Mouse (Mus musculus) stomach, embryonic 16.5 days (tissue): ENCODE measurements around the gene Usp48. TPM values are rescaled to one million over a fixed set of nuclear protein-coding genes. Genes with fewer than 3 reads are reported as not detected.

Experiments
- ATAC-seq: fragments of 200-750 bp; cut with Nextera tagmentation; 2 replicates; pipeline ENCODE4 v1.8.0; 2017; ENCODE audit warnings: moderate number of reproducible peaks, moderate TSS enrichment; ENCODE audit not compliant: insufficient read depth, low FRiP score
- H3K27ac ChIP-seq: fragments of 300-500 bp; sonication (generic); 2 replicates; pipeline ENCODE4 v1.5.1; 2014; ENCODE audit warnings: low read length
- H3K27me3 ChIP-seq: fragments of 300-500 bp; sonication (generic); 2 replicates; pipeline ENCODE4 v1.6.1; 2014; ENCODE audit warnings: low read length, control low read depth, mixed read lengths; ENCODE audit not compliant: control insufficient read depth, insufficient read depth
- H3K36me3 ChIP-seq: fragments of 300-500 bp; sonication (generic); 2 replicates; pipeline ENCODE4 v1.6.1; 2014; ENCODE audit warnings: low read length; ENCODE audit not compliant: control insufficient read depth, insufficient read depth
- H3K4me1 ChIP-seq: fragments of 300-500 bp; sonication (generic); 2 replicates; pipeline ENCODE4 v1.6.1; 2014; ENCODE audit warnings: low read length, control low read depth, mixed read lengths; ENCODE audit not compliant: control insufficient read depth, insufficient read depth
- H3K4me2 ChIP-seq: fragments of 300-500 bp; sonication (generic); 2 replicates; pipeline ENCODE4 v1.6.1; 2014; ENCODE audit warnings: low read depth, low read length, mixed read lengths
- H3K4me3 ChIP-seq: fragments of 300-500 bp; sonication (generic); replicated peaks from 2 replicates; pipeline ENCODE4 v1.5.1; 2014; ENCODE audit warnings: mild to moderate bottlenecking, low read length
- H3K9ac ChIP-seq: fragments of 300-500 bp; sonication (generic); 2 replicates; pipeline ENCODE4 v1.6.1; 2014; ENCODE audit warnings: low read length
- H3K9me3 ChIP-seq: fragments of 300-500 bp; sonication (generic); replicated peaks from 2 replicates; pipeline ENCODE4 v1.6.1; 2016; ENCODE audit warnings: low read length, control low read depth; ENCODE audit not compliant: control insufficient read depth
- WGBS: fragments of 180-500 bp; shearing (Covaris S2); extraction: QIAGEN DNeasy Blood & Tissue Kit; methylation state at CpG from one replicate; pipeline ENCODE4 v1.1.7; 2014; 5-methylcytosine and 5-hydroxymethylcytosine counted together
- polyA plus RNA-seq: library from polyadenylated mRNA; unstranded; fragments of >200 nt; fragmentation: Nextera tagmentation; extraction: Ambion mirVana; gene quantifications from 2 replicates; pipeline ENCODE4 v1.2.1, GENCODE M21; 2015

The Usp48 gene
- polyA plus RNA-seq, 1 experiment from 2014 or later: 58.3 TPM

DNA sequence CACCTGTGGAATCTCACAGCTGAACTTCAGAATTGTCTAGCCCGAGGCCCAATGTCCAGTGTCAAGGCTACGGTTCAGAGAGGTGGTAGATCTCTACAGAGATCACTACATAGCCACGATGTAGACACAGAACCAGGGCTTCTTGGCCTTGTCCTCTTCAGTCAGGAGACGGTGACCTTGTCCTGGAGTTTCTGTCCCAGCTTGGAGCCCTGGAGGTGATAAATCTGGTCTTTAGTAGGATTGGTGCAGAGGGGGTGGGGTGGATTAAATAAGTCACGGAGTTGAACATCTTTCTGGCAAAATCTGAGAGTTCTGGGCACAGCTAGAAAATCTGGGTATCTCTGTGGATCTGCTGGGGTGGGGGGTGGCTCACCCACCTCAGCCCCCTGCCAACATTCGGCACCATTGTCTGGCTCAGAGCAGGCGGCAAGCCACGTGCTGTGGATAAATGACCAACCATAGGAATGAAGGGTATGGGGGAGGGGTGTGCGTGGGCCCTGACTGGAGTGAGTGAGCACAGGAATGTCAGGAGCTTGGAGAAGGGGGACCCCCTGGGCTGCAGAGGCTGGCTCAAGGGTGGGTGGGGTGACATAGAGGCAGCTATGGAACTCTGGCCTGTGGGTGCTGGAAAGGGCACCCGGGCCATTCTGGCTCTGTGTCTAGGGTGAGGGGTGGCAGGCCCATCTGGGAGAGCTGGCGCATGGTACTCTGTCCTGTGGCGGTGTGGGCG, 103.8 kb downstream of the Usp48 start:
- Histone ChIP-seq H3K4me1 (peaks cover 38% of the 10 kb centered on the region), H3K4me3 (no peak overlapping the region), H3K9ac (peak overlapping the region; percentile 10; the same call in 1 of the 2 replicates), H3K36me3 (no peaks in the 10 kb centered on the region), H3K27ac (peak overlapping the region; percentile 94), H3K4me2 (no peak overlapping the region), H3K9me3 (no peaks in the 10 kb centered on the region), H3K27me3 (no peaks in the 10 kb centered on the region)
- 66% methylated on average over 13 of the region's 13 CpGs for WGBS
- peak; percentile 26; the same call in 1 of the 2 replicates for ATAC-seq

- no peaks in the 10 kb centered on the region for H3K9me3 ChIP-seq
- H3K9ac ChIP-seq: peak overlapping the region; percentile 17
- no peaks in the 10 kb centered on the region for H3K36me3 ChIP-seq
- H3K4me1 ChIP-seq: peaks cover 44% of the 10 kb centered on the region
- no peaks in the 10 kb centered on the region for H3K27me3 ChIP-seq
- H3K4me2 ChIP-seq: no peak overlapping the region
- 53% methylated on average over 7 of the region's 7 CpGs for WGBS
- no peak overlapping the region for H3K4me3 ChIP-seq
- H3K27ac ChIP-seq: peak overlapping the region; percentile 94
- peak; percentile 90 for ATAC-seq
These were observed 104.8 kb downstream of the Usp48 start for GRCm38 (mm10) chr4:137698076-137698985.

DNA sequence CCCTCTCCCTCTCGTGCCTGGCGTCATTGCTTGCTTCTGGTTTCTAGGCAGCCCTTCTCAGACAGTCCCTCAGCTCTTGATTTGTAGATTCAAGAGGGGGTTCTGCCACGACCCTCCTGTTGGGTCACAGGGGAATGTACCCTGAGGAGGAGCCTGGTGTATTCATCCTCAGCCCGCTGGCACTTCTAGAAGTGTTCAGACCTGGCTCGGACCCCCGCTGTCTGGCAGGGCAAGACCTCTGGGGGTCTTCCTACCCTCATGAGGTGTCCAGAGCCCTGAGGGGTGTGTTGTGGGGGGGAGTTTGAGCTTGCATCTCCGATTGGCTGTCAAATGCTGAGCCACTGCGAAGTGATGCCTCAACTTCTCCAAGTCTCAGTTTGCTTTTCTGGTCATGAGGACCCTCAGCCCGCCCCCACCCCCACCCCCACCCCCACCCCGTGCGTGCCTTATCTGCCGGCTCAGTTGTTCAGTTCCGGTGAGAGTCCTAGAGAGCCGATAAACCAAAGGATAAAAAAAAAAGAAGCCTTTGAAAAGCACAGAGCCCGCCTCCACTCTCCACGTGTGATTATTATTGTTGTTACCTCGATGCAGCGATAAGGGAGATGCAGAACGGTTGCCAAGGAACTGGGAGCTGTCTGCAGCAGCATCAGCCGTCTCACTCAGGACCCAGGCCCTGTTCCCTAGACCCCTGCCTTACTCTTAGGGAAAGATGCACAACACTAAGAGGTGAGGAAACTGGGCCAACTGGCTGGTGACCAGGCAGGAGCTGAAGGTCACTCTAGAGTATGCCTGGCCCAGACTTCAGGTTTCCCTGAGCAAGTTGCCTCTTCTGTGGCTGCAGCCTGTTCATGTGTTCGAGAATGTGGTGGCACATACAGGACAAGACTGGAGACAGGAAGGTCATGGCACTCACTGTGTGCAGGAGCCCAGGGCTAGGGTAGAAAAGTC, 106.0 kb downstream of the Usp48 start:
- Histone ChIP-seq H3K9me3 (no peaks in the 10 kb centered on the region), H3K27me3 (no peaks in the 10 kb centered on the region), H3K36me3 (no peaks in the 10 kb centered on the region), H3K4me3 (no peak overlapping the region), H3K27ac (peak overlapping the region; percentile 94), H3K9ac (peak overlapping the region; percentile 17), H3K4me1 (peaks cover 44% of the 10 kb centered on the region), H3K4me2 (no peak overlapping the region)
- ATAC-seq: no peak
- 49% methylated on average over 21 of the region's 21 CpGs for WGBS

- H3K27me3 ChIP-seq: no peaks in the 10 kb centered on the region
- no peaks in the 10 kb centered on the region for H3K9me3 ChIP-seq
- H3K4me1 ChIP-seq: peaks cover 35% of the 10 kb centered on the region
- no peak overlapping the region for H3K4me2 ChIP-seq
- no peak overlapping the region for H3K4me3 ChIP-seq
- no peak for ATAC-seq
- no peaks in the 10 kb centered on the region for H3K36me3 ChIP-seq
- no peak overlapping the region for H3K27ac ChIP-seq
- H3K9ac ChIP-seq: no peak overlapping the region
- 58% methylated on average over 6 of the region's 6 CpGs for WGBS
These were observed 107.4 kb downstream of the Usp48 start for GRCm38 (mm10) chr4:137700960-137701359.

DNA sequence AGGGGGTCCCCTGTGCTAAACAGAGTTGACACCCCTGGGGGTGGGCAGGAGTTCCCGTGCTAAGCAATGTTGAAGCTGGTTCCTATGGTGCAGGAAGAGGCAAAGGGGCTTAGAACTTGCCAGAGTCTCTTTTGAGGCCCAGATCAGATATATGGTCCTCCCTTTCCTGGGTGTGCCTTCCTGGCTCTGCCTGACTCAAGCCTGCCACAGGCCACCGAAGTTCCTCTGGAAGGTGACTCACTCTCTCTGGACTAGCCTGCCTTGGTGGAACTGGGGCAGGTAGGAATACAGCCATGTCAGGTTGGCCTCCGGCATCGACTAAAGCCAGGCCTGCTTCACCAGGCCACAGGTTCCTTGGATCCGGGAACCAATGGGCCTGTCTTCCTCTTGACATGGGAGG, 109.5 kb downstream of the Usp48 start:
- WGBS: 84% methylated on average over 5 of the region's 5 CpGs
- H3K27ac ChIP-seq: no peak overlapping the region; the same call in 1 of the 2 replicates

DNA sequence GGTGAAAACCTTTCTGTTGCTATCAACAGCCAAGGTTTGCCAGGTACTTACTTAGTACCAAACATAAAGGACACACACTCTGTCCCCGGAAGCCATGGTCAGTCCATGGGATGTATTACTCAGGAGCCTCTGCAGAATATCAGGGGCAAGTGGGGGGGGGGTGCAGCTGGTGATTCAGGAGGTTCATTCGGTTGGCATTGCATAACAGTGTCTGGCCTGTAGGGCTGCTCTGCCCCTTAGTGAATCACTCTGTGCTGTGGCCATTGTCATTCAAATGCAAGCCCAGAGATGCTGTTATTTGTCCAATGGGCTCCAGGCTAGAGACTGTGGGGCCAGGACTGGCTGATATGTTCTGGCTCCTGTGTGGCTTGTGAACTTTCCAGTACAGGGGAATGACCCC, 111.0 kb downstream of the Usp48 start:
- H3K27ac ChIP-seq: no peak overlapping the region
- no peaks in the 10 kb centered on the region; the same call in 1 of the 2 replicates for H3K27me3 ChIP-seq
- no peaks in the 10 kb centered on the region for H3K36me3 ChIP-seq
- H3K4me1 ChIP-seq: peaks cover 34% of the 10 kb centered on the region
- WGBS: 71% methylated on average over 2 of the region's 2 CpGs
- H3K4me3 ChIP-seq: no peak overlapping the region
- no peaks in the 10 kb centered on the region for H3K9me3 ChIP-seq
- no peak for ATAC-seq
- H3K4me2 ChIP-seq: no peak overlapping the region
- H3K9ac ChIP-seq: no peak overlapping the region

More for the DNA sequence above, 109.5 kb downstream of the Usp48 start:
- H3K9ac ChIP-seq: 0 out of 2 replicates have a peak overlapping the region, but pooled peaks have one; percentile 16
- no peak overlapping the region for H3K4me2 ChIP-seq
- ATAC-seq: no peak
- no peak overlapping the region for H3K4me3 ChIP-seq
- H3K27me3 ChIP-seq: no peaks in the 10 kb centered on the region; the same call in 1 of the 2 replicates
- H3K36me3 ChIP-seq: no peaks in the 10 kb centered on the region
- no peaks in the 10 kb centered on the region for H3K9me3 ChIP-seq
- peaks cover 35% of the 10 kb centered on the region for H3K4me1 ChIP-seq

GRCm38 (mm10) chr4:137705379-137705778, 111.8 kb downstream of the Usp48 start:
- Histone ChIP-seq H3K36me3 (no peaks in the 10 kb centered on the region), H3K4me3 (no peak overlapping the region), H3K9me3 (no peaks in the 10 kb centered on the region), H3K9ac (peak overlapping the region; percentile 33), H3K27ac (peak overlapping the region; percentile 90), H3K4me1 (peaks cover 34% of the 10 kb centered on the region), H3K4me2 (no peak overlapping the region), H3K27me3 (no peaks in the 10 kb centered on the region; the same call in 1 of the 2 replicates)
- ATAC-seq: no peak
- 47% methylated on average over 5 of the region's 5 CpGs for WGBS

- Histone ChIP-seq H3K36me3 (no peaks in the 10 kb centered on the region), H3K4me3 (peak overlapping the region; percentile 69)
- WGBS: 54% methylated on average over 7 of the region's 7 CpGs
These were observed 113.0 kb downstream of the Usp48 start for GRCm38 (mm10) chr4:137706510-137706909.

More at GRCm38 (mm10) chr4:137706510-137706909, 113.0 kb downstream of the Usp48 start:
- peak overlapping the region; percentile 90 for H3K27ac ChIP-seq
- H3K27me3 ChIP-seq: no peaks in the 10 kb centered on the region; the same call in 1 of the 2 replicates
- no peaks in the 10 kb centered on the region for H3K9me3 ChIP-seq
- H3K9ac ChIP-seq: peak overlapping the region; percentile 86
- peak; percentile 49 for ATAC-seq
- peaks cover 28% of the 10 kb centered on the region for H3K4me1 ChIP-seq
- H3K4me2 ChIP-seq: peak overlapping the region; percentile 88
